Mouse (Mus musculus) liver, embryonic 15.5 days (tissue): ENCODE measurements around the gene Rgs16. TPM values are rescaled to one million over a fixed set of nuclear protein-coding genes. Genes with fewer than 3 reads are reported as not detected.
A peak's percentile ranks its signal among the peaks of the same experiment; 100 is the strongest.
"Not testable (repeated sequence)": the region's sequence is repeated elsewhere in the genome, so short reads cannot be mapped to it uniquely, and the experiment has no call there.

Source experiments
- ATAC-seq: fragments of 200-750 bp; cut with Nextera tagmentation; 2 replicates; pipeline ENCODE4 v1.8.0; 2017; ENCODE audit warnings: moderate number of reproducible peaks, mild to moderate bottlenecking, moderate library complexity; ENCODE audit not compliant: insufficient read depth
- H3K27ac ChIP-seq: fragments of 300-500 bp; sonication (generic); replicated peaks from 2 replicates; pipeline ENCODE4 v1.5.1; 2015; ENCODE audit warnings: mild to moderate bottlenecking, inconsistent platforms
- H3K27me3 ChIP-seq: fragments of 300-500 bp; sonication (generic); 2 replicates; pipeline ENCODE4 v1.6.1; 2015; ENCODE audit warnings: mild to moderate bottlenecking, inconsistent platforms
- H3K36me3 ChIP-seq: fragments of 300-500 bp; sonication (generic); replicated peaks from 2 replicates; pipeline ENCODE4 v1.6.1; 2015; ENCODE audit warnings: moderate library complexity, mild to moderate bottlenecking, inconsistent platforms
- H3K4me1 ChIP-seq: fragments of 300-500 bp; sonication (generic); replicated peaks from 2 replicates; pipeline ENCODE4 v1.6.1; 2015; ENCODE audit warnings: inconsistent platforms
- H3K4me2 ChIP-seq: fragments of 300-500 bp; sonication (generic); 2 replicates; pipeline ENCODE4 v1.6.1; 2015; ENCODE audit warnings: moderate library complexity, mild to moderate bottlenecking, inconsistent platforms
- H3K4me3 ChIP-seq: fragments of 300-500 bp; sonication (generic); replicated peaks from 2 replicates; pipeline ENCODE4 v1.5.1; 2015; ENCODE audit warnings: mild to moderate bottlenecking, inconsistent platforms
- H3K9ac ChIP-seq: fragments of 300-500 bp; sonication (generic); 2 replicates; pipeline ENCODE4 v1.6.1; 2015; ENCODE audit warnings: moderate library complexity, mild to moderate bottlenecking, inconsistent platforms
- H3K9me3 ChIP-seq: fragments of 300-500 bp; sonication (generic); replicated peaks from 2 replicates; pipeline ENCODE4 v1.6.1; 2016; ENCODE audit warnings: inconsistent platforms
- WGBS: fragments of 180-500 bp; shearing (Covaris S2); methylation state at CpG from one replicate; pipeline ENCODE4 v1.1.7; 2015; ENCODE audit warnings: mixed read lengths; ENCODE audit not compliant: insufficient replicate concordance; 5-methylcytosine and 5-hydroxymethylcytosine counted together
- polyA plus RNA-seq: library from polyadenylated mRNA; unstranded; fragments of >200 nt; fragmentation: Nextera tagmentation; extraction: Ambion mirVana; gene quantifications from 2 replicates; pipeline ENCODE4 v1.2.1, GENCODE M21; 2015

Rgs16 gene
- polyA plus RNA-seq, 1 experiment from 2014 or later: 1.1 TPM

- 75% methylated on average over 25 of the region's 25 CpGs for WGBS
- Histone ChIP-seq H3K9ac (no peak overlapping the region), H3K4me2 (peak overlapping the region; percentile 0), H3K9me3 (no peaks in the 10 kb centered on the region), H3K4me3 (no peak overlapping the region), H3K27ac (no peak overlapping the region), H3K36me3 (peaks cover 44% of the 10 kb centered on the region), H3K27me3 (no peaks in the 10 kb centered on the region), H3K4me1 (peaks cover 59% of the 10 kb centered on the region)
- no peak for ATAC-seq
These were observed 13.7 kb downstream of the Rgs16 start for GRCm38 (mm10) chr1:153753725-153754464.

- WGBS: 81% methylated on average over 11 of the region's 11 CpGs
- Histone ChIP-seq H3K9me3 (no peaks in the 10 kb centered on the region), H3K27ac (no peak overlapping the region), H3K9ac (no peak overlapping the region), H3K27me3 (no peaks in the 10 kb centered on the region), H3K4me3 (no peak overlapping the region), H3K4me1 (no peaks in the 10 kb centered on the region), H3K4me2 (no peak overlapping the region), H3K36me3 (peaks cover 31% of the 10 kb centered on the region)
- ATAC-seq: no peak
These were observed 24.0 kb downstream of the Rgs16 start for GRCm38 (mm10) chr1:153764136-153764535.

GRCm38 (mm10) chr1:153766298-153766697 is 26.1 kb downstream of the Rgs16 start:
- Histone ChIP-seq H3K27me3 (no peaks in the 10 kb centered on the region), H3K27ac (no peak overlapping the region), H3K9me3 (no peaks in the 10 kb centered on the region), H3K4me2 (no peak overlapping the region), H3K36me3 (peaks cover 9% of the 10 kb centered on the region), H3K4me1 (no peaks in the 10 kb centered on the region), H3K9ac (no peak overlapping the region), H3K4me3 (no peak overlapping the region)
- WGBS: 58% methylated on average over 8 of the region's 8 CpGs
- no peak for ATAC-seq

- Histone ChIP-seq H3K4me3 (no peak overlapping the region), H3K9me3 (no peaks in the 10 kb centered on the region), H3K27ac (no peak overlapping the region), H3K27me3 (no peaks in the 10 kb centered on the region), H3K4me2 (no peak overlapping the region), H3K36me3 (peaks cover under 1% of the 10 kb centered on the region), H3K4me1 (no peaks in the 10 kb centered on the region), H3K9ac (no peak overlapping the region)
- 60% methylated on average over 1 of the region's 1 CpGs for WGBS
- no peak for ATAC-seq
These were observed 27.1 kb downstream of the Rgs16 start for GRCm38 (mm10) chr1:153767281-153767680.

- no peak overlapping the region for H3K4me2 ChIP-seq
- no peaks in the 10 kb centered on the region for H3K27me3 ChIP-seq
- no peak overlapping the region for H3K4me3 ChIP-seq
- no peak overlapping the region for H3K9ac ChIP-seq
- H3K27ac ChIP-seq: no peak overlapping the region
- no peaks in the 10 kb centered on the region for H3K36me3 ChIP-seq
- no peak for ATAC-seq
- H3K9me3 ChIP-seq: no peaks in the 10 kb centered on the region
- WGBS: 24% methylated on average over 5 of the region's 5 CpGs
- H3K4me1 ChIP-seq: no peaks in the 10 kb centered on the region
These were observed 28.3 kb downstream of the Rgs16 start for GRCm38 (mm10) chr1:153768465-153768864.

- not testable (repeated sequence) for H3K4me3 ChIP-seq, ATAC-seq, H3K4me2 ChIP-seq
These were observed 29.4 kb downstream of the Rgs16 start for GRCm38 (mm10) chr1:153769571-153769970.

GRCm38 (mm10) chr1:153769998-153770775 is 30.0 kb downstream of the Rgs16 start:
- peak; percentile 56 for ATAC-seq
- H3K9me3 ChIP-seq: no peaks in the 10 kb centered on the region
- H3K36me3 ChIP-seq: no peaks in the 10 kb centered on the region
- H3K27ac ChIP-seq: 0 out of 2 replicates have a peak overlapping the region, but pooled peaks have one; percentile 25
- no peaks in the 10 kb centered on the region for H3K4me1 ChIP-seq
- no peak overlapping the region for H3K4me3 ChIP-seq
- H3K4me2 ChIP-seq: no peak overlapping the region
- no peaks in the 10 kb centered on the region for H3K27me3 ChIP-seq
- WGBS: 60% methylated on average over 10 of the region's 10 CpGs
- no peak overlapping the region for H3K9ac ChIP-seq

More at GRCm38 (mm10) chr1:153769571-153769970, 29.4 kb downstream of the Rgs16 start:
- H3K4me1 ChIP-seq, H3K27me3 ChIP-seq, H3K9ac ChIP-seq, H3K27ac ChIP-seq, H3K36me3 ChIP-seq, H3K9me3 ChIP-seq: not testable (repeated sequence)
- 50% methylated on average over 6 of the region's 6 CpGs for WGBS

GRCm38 (mm10) chr1:153770776-153771167 is 30.6 kb downstream of the Rgs16 start:
- no peaks in the 10 kb centered on the region for H3K27me3 ChIP-seq
- WGBS: 62% methylated on average over 1 of the region's 1 CpGs
- peak; percentile 25; the same call in 1 of the 2 replicates for ATAC-seq
- H3K4me1 ChIP-seq: no peaks in the 10 kb centered on the region
- no peak overlapping the region for H3K4me2 ChIP-seq
- no peaks in the 10 kb centered on the region for H3K36me3 ChIP-seq
- H3K9me3 ChIP-seq: no peaks in the 10 kb centered on the region
- no peak overlapping the region for H3K4me3 ChIP-seq
- H3K9ac ChIP-seq: no peak overlapping the region
- 0 out of 2 replicates have a peak overlapping the region, but pooled peaks have one; percentile 25 for H3K27ac ChIP-seq

GRCm38 (mm10) chr1:153775174-153775573 is 35.0 kb downstream of the Rgs16 start:
- Histone ChIP-seq H3K9ac (no peak overlapping the region), H3K27ac (no peak overlapping the region), H3K4me2 (no peak overlapping the region), H3K4me1 (no peaks in the 10 kb centered on the region), H3K36me3 (no peaks in the 10 kb centered on the region), H3K9me3 (no peaks in the 10 kb centered on the region), H3K27me3 (no peaks in the 10 kb centered on the region), H3K4me3 (no peak overlapping the region)
- 65% methylated on average over 6 of the region's 6 CpGs for WGBS
- no peak for ATAC-seq

GRCm38 (mm10) chr1:153776257-153776656 is 36.1 kb downstream of the Rgs16 start:
- Histone ChIP-seq H3K36me3 (no peaks in the 10 kb centered on the region), H3K27ac (no peak overlapping the region), H3K9ac (no peak overlapping the region), H3K4me1 (no peaks in the 10 kb centered on the region), H3K4me3 (no peak overlapping the region), H3K27me3 (no peaks in the 10 kb centered on the region), H3K9me3 (no peaks in the 10 kb centered on the region), H3K4me2 (no peak overlapping the region)
- no peak for ATAC-seq
- 67% methylated on average over 7 of the region's 7 CpGs for WGBS

- 69% methylated on average over 10 of the region's 10 CpGs for WGBS
- Histone ChIP-seq H3K27ac (no peak overlapping the region), H3K36me3 (no peaks in the 10 kb centered on the region), H3K9me3 (no peaks in the 10 kb centered on the region), H3K9ac (no peak overlapping the region), H3K27me3 (no peaks in the 10 kb centered on the region), H3K4me3 (no peak overlapping the region), H3K4me1 (no peaks in the 10 kb centered on the region), H3K4me2 (no peak overlapping the region)
- ATAC-seq: no peak
These were observed 38.1 kb downstream of the Rgs16 start for GRCm38 (mm10) chr1:153778205-153778604.
